Mouse (Mus musculus): Measurements from ENCODE around the gene Slc25a41. TPM values are rescaled to one million over a fixed set of nuclear protein-coding genes. Genes with fewer than 3 reads are reported as not detected.

The Slc25a41 gene
- polyA plus RNA-seq (2014; fragmentation: Illumina TruSeq; extraction: RNeasy Lipid Tissue Mini Kit (QIAGEN cat#74804); ENCODE audit: low read depth, low replicate concordance), result not detected

GRCm38 (mm10) chr17:57041554-57041953 is at the start of gene Slc25a41:
Slc25a41 (minus strand) TSS chr17:57041654.

DNA sequence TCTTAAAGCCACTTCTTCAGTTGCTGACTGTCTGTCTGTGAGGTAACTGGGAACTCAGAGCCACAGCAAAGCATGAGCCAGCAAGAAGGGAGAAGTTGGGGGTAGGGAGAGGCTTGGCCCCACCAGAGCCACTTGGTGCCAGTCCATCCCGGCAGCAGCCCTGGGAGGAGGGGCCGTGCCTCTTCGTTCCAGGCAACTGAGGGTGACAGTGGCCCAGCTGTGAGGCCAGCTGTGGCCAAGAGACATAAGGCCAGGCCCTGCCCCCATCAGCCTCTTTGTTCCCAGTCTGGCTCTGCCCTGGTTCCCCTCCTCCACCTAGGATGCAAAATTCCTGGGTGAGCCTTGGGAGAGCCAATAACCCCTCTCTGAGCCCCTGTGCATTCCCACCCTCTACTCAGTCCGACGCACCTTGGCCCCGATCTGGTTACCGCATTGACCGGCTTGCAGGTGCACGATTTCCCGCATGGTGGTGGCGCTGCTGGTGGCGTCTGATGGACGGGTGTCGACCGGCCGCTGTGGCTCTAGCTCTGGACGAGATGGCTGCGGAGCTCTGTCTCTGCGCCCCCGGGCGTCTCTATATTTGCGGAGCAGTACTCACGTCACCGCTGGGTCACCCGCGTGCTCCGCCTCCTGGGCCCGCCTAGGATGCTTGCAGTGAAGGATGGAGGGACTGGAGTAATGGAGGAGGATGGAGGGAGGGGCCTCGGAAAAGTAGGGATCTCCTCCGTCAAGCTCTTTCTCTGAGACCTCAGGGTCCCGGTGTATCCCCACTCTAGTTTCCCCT is 45.8 kb upstream of the Slc25a41 start, which contains the start of gene Tubb4a:
Gene Tubb4a (minus strand): TSS at position 734 of the 784 bp plus-strand sequence.

GRCm38 (mm10) chr17:57078336-57078735 is 36.9 kb upstream of the Slc25a41 start, which contains the start of gene Dennd1c:
Dennd1c (minus strand) TSS chr17:57078514.

DNA sequence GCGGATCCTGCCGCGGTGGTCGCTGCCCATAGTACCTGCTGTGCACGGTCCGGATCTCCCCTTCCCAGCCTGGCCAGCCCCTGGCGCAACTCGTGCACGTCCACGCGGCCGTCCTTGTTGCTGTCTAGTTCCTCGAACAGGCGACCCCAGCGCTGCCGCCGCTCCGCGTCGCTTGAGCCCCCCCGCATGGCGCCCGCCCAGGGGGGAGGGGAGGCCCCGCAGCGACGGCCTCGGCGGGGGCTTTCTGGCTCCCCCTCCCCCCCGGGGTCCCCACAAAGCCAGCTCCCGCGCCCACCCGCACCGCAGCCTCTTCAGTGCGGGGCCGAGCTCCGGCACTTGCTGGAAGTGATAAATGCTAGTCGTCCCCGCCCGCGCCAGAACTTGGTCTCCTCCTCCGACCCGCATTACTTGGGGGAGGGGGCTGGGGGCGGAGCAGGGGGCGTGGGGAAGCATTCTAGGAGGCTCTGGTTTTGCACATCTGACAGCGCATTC is 18.1 kb upstream of the Slc25a41 start, which contains the start of gene Slc25a23:
Gene Slc25a23 (minus strand): TSS at position 378 of the 492 bp plus-strand sequence.

DNA sequence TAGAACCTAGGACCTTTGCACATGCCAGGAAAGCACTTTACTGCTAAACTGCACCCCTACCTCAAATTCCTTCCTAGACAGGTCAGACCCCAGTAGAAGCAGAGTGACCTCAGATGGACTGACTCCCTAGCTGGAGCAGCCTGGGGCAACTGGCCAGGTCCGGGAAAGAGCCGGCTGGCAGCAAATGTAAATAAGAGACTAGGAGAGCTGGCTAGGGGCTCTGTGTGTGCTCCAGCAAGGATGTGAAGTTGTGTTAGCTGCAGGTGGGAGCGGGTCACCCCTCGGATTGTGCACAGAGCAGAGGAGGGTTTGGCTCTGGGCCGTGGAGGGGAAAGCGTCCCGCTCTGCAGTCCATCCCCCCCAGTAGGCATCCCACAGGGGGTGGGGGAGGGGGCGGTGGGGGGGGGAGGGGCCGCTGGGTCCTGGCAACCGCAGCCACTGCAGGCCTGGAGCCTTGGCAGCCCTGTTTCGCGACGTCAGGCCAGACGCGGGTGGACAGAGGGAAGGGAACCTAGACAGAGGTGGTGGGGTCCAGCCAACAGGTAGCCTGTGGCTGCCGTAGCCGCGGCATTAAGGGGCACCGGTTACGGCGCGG is 17.5 kb upstream of the Slc25a41 start, which contains the start of gene Crb3:
Gene Crb3 (plus strand): TSS at position 215 of the 595 bp plus-strand sequence.

GRCm38 (mm10) chr17:57030931-57031660 is 10.4 kb downstream of the Slc25a41 start, which contains the start of gene Khsrp:
Khsrp (minus strand) TSS chr17:57031522.

DNA sequence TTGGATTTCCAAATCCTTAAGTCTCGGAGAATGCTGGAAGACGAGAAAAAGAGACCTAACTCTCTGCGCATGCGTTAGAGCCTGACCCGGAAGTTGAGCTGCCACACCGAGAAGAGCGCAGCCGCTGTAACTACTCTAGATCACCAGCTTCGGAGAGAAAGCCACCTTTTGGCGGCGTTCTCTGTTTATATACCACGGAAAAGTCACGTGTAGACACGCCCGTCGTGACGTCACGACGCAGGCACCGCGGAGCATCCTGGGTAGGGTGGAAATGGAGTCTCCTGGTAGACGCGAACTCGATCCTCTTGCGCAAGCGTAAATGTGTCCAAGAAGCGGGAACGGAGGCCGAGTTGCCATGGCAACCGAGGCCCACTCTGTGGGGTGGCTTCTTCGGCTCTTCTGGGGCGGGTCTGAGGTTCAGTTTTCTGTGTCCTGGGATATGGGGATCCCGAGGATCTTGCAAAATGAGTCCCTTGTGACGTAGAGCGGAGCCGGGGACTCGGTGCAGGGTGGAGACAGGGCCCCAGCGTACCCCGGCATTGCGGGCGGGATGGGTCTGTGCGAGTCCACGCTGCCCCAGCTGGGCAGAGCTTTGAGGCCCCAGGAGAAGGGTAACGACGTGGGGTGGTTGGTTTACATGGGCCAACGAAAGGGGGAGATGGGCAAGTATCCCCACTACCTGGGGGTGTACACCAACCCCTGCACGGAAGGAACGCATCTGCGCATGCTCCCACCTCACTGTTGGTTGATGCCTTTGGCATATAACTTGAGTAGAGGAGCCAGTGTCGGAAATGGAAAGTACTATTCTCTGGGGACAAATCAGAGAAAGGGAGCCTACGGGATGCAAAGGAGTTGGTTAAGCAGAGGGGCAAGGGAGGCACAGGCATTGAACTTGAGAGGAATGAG is 30.0 kb downstream of the Slc25a41 start, which contains the start of the genes Gtf2f1 and Gm17949:
Gene Gtf2f1 (minus strand): TSS at position 53 of the 906 bp plus-strand sequence.
Gene Gm17949 (plus strand): TSS at position 234 of the 906 bp plus-strand sequence.

DNA sequence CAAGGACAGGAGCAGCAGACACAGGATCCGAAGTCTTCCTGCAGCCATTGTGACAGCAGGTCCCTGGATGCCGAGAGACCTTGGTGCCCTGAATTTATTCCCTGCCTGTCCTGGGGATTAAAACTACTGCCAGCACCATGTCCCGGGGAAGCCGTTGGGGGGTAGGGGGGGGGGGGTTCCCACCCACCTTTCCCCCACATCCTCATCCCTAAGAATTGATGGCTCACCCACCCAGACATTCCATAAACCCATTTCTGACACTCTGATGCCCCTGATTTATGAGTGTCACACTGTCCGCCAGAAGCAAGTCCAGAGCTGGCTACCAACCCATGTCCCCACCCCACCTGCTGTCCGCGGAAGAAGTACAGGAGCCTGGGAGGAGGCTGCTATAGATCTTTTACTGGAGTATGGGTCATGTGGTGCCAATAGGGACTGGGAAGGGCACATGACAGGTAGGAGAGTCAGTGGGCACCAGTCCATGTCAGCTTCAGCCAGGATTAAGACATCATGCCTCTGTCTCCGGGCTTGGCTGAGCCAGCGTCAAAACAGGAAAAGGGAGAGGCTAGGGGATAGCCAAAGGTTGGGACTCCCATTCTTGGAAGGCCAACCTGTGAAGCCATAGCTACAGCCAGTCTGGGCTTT is 41.4 kb downstream of the Slc25a41 start, which contains the start of gene Pspn:
Gene Pspn (minus strand): TSS at position 51 of the 642 bp plus-strand sequence.

DNA sequence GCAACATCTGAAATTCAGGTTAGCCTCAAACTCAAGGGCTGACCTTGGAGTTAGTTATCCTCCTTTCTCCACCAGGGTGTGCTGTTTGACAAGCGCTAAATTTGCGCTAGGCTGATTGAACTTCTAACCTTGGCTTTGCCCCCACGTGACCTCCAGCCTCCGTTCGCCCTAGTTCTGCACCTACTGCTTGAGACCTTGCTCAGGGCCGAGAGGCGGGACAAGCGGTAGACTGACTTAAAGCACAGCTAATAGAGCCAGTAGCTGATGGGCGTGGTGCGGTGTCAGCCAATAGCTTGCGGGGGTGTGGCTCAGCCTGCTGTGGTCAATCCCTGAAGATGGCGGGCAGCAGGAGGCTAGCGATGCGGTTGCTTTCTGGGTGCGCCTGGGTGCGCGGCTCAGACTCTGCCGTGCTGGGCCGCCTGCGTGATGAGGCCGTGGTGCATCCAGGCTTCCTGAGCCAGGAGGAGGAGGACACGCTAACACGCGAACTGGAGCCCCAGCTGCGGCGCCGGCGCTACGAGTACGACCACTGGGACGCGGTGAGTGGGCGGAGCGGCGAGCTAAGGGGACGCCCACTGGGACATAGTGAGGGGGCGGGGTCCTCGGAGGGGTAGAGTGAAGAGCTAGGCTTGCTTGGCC is 44.3 kb downstream of the Slc25a41 start, which contains the start of gene Alkbh7:
Gene Alkbh7 (plus strand): TSS at position 311 of the 639 bp plus-strand sequence.

DNA sequence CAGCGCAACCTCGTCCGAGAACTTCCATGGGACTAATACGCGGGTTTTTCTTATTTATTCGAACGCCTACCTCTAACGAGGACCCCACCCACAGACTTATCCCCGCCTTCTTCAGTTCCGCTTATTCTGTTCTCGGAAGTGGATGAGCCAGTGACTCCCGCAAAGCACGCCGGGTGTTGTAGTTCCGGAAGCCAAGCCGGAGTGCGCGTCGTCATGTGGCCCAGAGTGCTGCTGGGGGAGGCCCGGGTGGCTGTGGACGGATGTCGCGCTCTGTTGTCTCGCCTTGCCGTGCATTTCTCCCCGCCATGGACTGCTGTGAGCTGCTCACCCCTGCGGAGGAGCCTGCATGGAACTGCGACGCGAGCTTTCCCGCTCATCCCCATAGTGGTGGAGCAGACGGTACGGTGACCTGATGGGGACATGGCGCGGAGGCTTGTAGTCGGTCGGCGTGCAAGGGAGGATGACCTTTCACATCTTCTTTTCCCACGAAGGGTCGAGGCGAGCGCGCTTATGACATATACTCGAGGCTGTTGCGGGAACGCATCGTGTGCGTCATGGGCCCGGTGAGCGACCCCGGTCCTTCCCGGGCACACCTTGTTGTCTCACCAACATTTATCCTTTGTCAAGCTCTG is 51.2 kb downstream of the Slc25a41 start, which contains the start of gene Clpp:
Gene Clpp (plus strand): TSS at position 191 of the 632 bp plus-strand sequence.

Other genes with a start within 250 kb of the Slc25a41 start
- gene Rfx2, start 210.6 kb downstream of the Slc25a41 start, polyA plus RNA-seq (2014; fragmentation: Illumina TruSeq; extraction: RNeasy Lipid Tissue Mini Kit (QIAGEN cat#74804); ENCODE audit: low read depth, low replicate concordance), result 0.38 TPM
- not detected for gene Acsbg2, start 167.2 kb downstream of the Slc25a41 start, polyA plus RNA-seq (2014; fragmentation: Illumina TruSeq; extraction: RNeasy Lipid Tissue Mini Kit (QIAGEN cat#74804); ENCODE audit: low read depth, low replicate concordance)
- gene 1700061G19Rik, start 166.2 kb downstream of the Slc25a41 start, polyA plus RNA-seq (2014; fragmentation: Illumina TruSeq; extraction: RNeasy Lipid Tissue Mini Kit (QIAGEN cat#74804); ENCODE audit: low read depth, low replicate concordance), result not detected
- 1.1 TPM for gene Mllt1, start 106.2 kb downstream of the Slc25a41 start, polyA plus RNA-seq (2014; fragmentation: Illumina TruSeq; extraction: RNeasy Lipid Tissue Mini Kit (QIAGEN cat#74804); ENCODE audit: low read depth, low replicate concordance)
- 34.9 TPM for gene Acer1, start 59.5 kb downstream of the Slc25a41 start, polyA plus RNA-seq (2014; fragmentation: Illumina TruSeq; extraction: RNeasy Lipid Tissue Mini Kit (QIAGEN cat#74804); ENCODE audit: low read depth, low replicate concordance)
- gene Clpp, start 51.3 kb downstream of the Slc25a41 start, polyA plus RNA-seq (2014; fragmentation: Illumina TruSeq; extraction: RNeasy Lipid Tissue Mini Kit (QIAGEN cat#74804); ENCODE audit: low read depth, low replicate concordance), result 1.6 TPM
- 3.2 TPM for gene Alkbh7, start 44.3 kb downstream of the Slc25a41 start, polyA plus RNA-seq (2014; fragmentation: Illumina TruSeq; extraction: RNeasy Lipid Tissue Mini Kit (QIAGEN cat#74804); ENCODE audit: low read depth, low replicate concordance)
- gene Pspn, start 41.6 kb downstream of the Slc25a41 start, polyA plus RNA-seq (2014; fragmentation: Illumina TruSeq; extraction: RNeasy Lipid Tissue Mini Kit (QIAGEN cat#74804); ENCODE audit: low read depth, low replicate concordance), result not detected
- 2.0 TPM for gene Gtf2f1, start 30.4 kb downstream of the Slc25a41 start, polyA plus RNA-seq (2014; fragmentation: Illumina TruSeq; extraction: RNeasy Lipid Tissue Mini Kit (QIAGEN cat#74804); ENCODE audit: low read depth, low replicate concordance)
- gene Gm17949, start 30.2 kb downstream of the Slc25a41 start, polyA plus RNA-seq (2014; fragmentation: Illumina TruSeq; extraction: RNeasy Lipid Tissue Mini Kit (QIAGEN cat#74804); ENCODE audit: low read depth, low replicate concordance), result not detected
- 8.6 TPM for gene Khsrp, start 10.1 kb downstream of the Slc25a41 start, polyA plus RNA-seq (2014; fragmentation: Illumina TruSeq; extraction: RNeasy Lipid Tissue Mini Kit (QIAGEN cat#74804); ENCODE audit: low read depth, low replicate concordance)
- 38.8 TPM for gene Crb3, start 17.5 kb upstream of the Slc25a41 start, polyA plus RNA-seq (2014; fragmentation: Illumina TruSeq; extraction: RNeasy Lipid Tissue Mini Kit (QIAGEN cat#74804); ENCODE audit: low read depth, low replicate concordance)
- gene Slc25a23, start 18.2 kb upstream of the Slc25a41 start, polyA plus RNA-seq (2014; fragmentation: Illumina TruSeq; extraction: RNeasy Lipid Tissue Mini Kit (QIAGEN cat#74804); ENCODE audit: low read depth, low replicate concordance), result 6.9 TPM
- 5.6 TPM for gene Dennd1c, start 36.9 kb upstream of the Slc25a41 start, polyA plus RNA-seq (2014; fragmentation: Illumina TruSeq; extraction: RNeasy Lipid Tissue Mini Kit (QIAGEN cat#74804); ENCODE audit: low read depth, low replicate concordance)
- gene Tubb4a, start 46.1 kb upstream of the Slc25a41 start, polyA plus RNA-seq (2014; fragmentation: Illumina TruSeq; extraction: RNeasy Lipid Tissue Mini Kit (QIAGEN cat#74804); ENCODE audit: low read depth, low replicate concordance), result 1.0 TPM
- 0.47 TPM for gene Tnfsf9, start 63.7 kb upstream of the Slc25a41 start, polyA plus RNA-seq (2014; fragmentation: Illumina TruSeq; extraction: RNeasy Lipid Tissue Mini Kit (QIAGEN cat#74804); ENCODE audit: low read depth, low replicate concordance)
- gene Cd70, start 108.1 kb upstream of the Slc25a41 start, polyA plus RNA-seq (2014; fragmentation: Illumina TruSeq; extraction: RNeasy Lipid Tissue Mini Kit (QIAGEN cat#74804); ENCODE audit: low read depth, low replicate concordance), result not detected
- not detected for gene Tnfsf14, start 152.5 kb upstream of the Slc25a41 start, polyA plus RNA-seq (2014; fragmentation: Illumina TruSeq; extraction: RNeasy Lipid Tissue Mini Kit (QIAGEN cat#74804); ENCODE audit: low read depth, low replicate concordance)
- 48.2 TPM for gene C3, start 186.5 kb upstream of the Slc25a41 start, polyA plus RNA-seq (2014; fragmentation: Illumina TruSeq; extraction: RNeasy Lipid Tissue Mini Kit (QIAGEN cat#74804); ENCODE audit: low read depth, low replicate concordance)
- 2.0 TPM for gene Gpr108, start 206.8 kb upstream of the Slc25a41 start, polyA plus RNA-seq (2014; fragmentation: Illumina TruSeq; extraction: RNeasy Lipid Tissue Mini Kit (QIAGEN cat#74804); ENCODE audit: low read depth, low replicate concordance)
- gene Trip10, start 207.8 kb upstream of the Slc25a41 start, polyA plus RNA-seq (2014; fragmentation: Illumina TruSeq; extraction: RNeasy Lipid Tissue Mini Kit (QIAGEN cat#74804); ENCODE audit: low read depth, low replicate concordance), result 6.3 TPM
- 1.7 TPM for gene Vav1, start 237.4 kb upstream of the Slc25a41 start, polyA plus RNA-seq (2014; fragmentation: Illumina TruSeq; extraction: RNeasy Lipid Tissue Mini Kit (QIAGEN cat#74804); ENCODE audit: low read depth, low replicate concordance)

Measured in sigmoid colon, adult 10 weeks (tissue).